Mouse (Mus musculus): ENCODE results near the gene Cwc27. TPM values are rescaled to one million over a fixed set of nuclear protein-coding genes. Genes with fewer than 3 reads are reported as not detected.

The Cwc27 gene
- polyA plus RNA-seq, 1 experiment = 4.4 TPM

GRCm38 (mm10) chr13:104615111-104615510, 201.8 kb downstream of the Cwc27 start:
- Histone ChIP-seq H3K4me1 (ENCODE audit: control insufficient read depth, insufficient read depth, low read length) (peaks cover 11% of the 10 kb centered on the region), H3K27me3 (ENCODE audit: control insufficient read depth, insufficient read depth, low read length) (no peaks in the 10 kb centered on the region), H3K36me3 (ENCODE audit: control insufficient read depth, insufficient read depth, low read length) (no peaks in the 10 kb centered on the region), H3K4me3 (ENCODE audit: control insufficient read depth, low read depth, low read length) (no peak overlapping the region), H3K27ac (ENCODE audit: control insufficient read depth, insufficient read depth, low read depth, low read length) (no peak overlapping the region)
- no peak for TF ChIP-seq CTCF (IDR thresholded peaks at IDR 0.05; ENCODE audit: control insufficient read depth, insufficient read depth, insufficient replicate concordance, low read depth, low read length)
- no peak for TF ChIP-seq POLR2A (IDR thresholded peaks at IDR 0.05; ENCODE audit: control insufficient read depth, low read depth, low read length)

- Histone ChIP-seq H3K4me3 (ENCODE audit: control insufficient read depth, low read depth, low read length) (peak overlapping the region; percentile 89), H3K27ac (ENCODE audit: control insufficient read depth, insufficient read depth, low read depth, low read length) (peak overlapping the region; percentile 89), H3K36me3 (ENCODE audit: control insufficient read depth, insufficient read depth, low read length) (no peaks in the 10 kb centered on the region), H3K4me1 (ENCODE audit: control insufficient read depth, insufficient read depth, low read length) (peaks cover 21% of the 10 kb centered on the region), H3K27me3 (ENCODE audit: control insufficient read depth, insufficient read depth, low read length) (no peaks in the 10 kb centered on the region)
- TF ChIP-seq POLR2A (IDR thresholded peaks at IDR 0.05; ENCODE audit: control insufficient read depth, low read depth, low read length) (no peak), CTCF (IDR thresholded peaks at IDR 0.05; ENCODE audit: control insufficient read depth, insufficient read depth, insufficient replicate concordance, low read depth, low read length) (no peak)
These were observed 205.6 kb downstream of the Cwc27 start for GRCm38 (mm10) chr13:104611296-104611695.

- Histone ChIP-seq H3K27ac (ENCODE audit: control insufficient read depth, insufficient read depth, low read depth, low read length) (peak overlapping the region; percentile 89), H3K27me3 (ENCODE audit: control insufficient read depth, insufficient read depth, low read length) (no peaks in the 10 kb centered on the region), H3K36me3 (ENCODE audit: control insufficient read depth, insufficient read depth, low read length) (no peaks in the 10 kb centered on the region), H3K4me3 (ENCODE audit: control insufficient read depth, low read depth, low read length) (peak overlapping the region; percentile 89), H3K4me1 (ENCODE audit: control insufficient read depth, insufficient read depth, low read length) (peaks cover 18% of the 10 kb centered on the region)
- no peak for TF ChIP-seq CTCF (IDR thresholded peaks at IDR 0.05; ENCODE audit: control insufficient read depth, insufficient read depth, insufficient replicate concordance, low read depth, low read length)
- TF ChIP-seq POLR2A (IDR thresholded peaks at IDR 0.05; ENCODE audit: control insufficient read depth, low read depth, low read length) = peak; percentile 93; the same call in 1 of the 2 replicates
These were observed 206.5 kb downstream of the Cwc27 start for GRCm38 (mm10) chr13:104610210-104611111.

- peak overlapping the region; percentile 57; the same call in 1 of the 2 replicates for H3K4me3 ChIP-seq (ENCODE audit: control insufficient read depth, low read depth, low read length)
- H3K4me1 ChIP-seq (ENCODE audit: control insufficient read depth, insufficient read depth, low read length) = peaks cover 18% of the 10 kb centered on the region
- H3K27me3 ChIP-seq (ENCODE audit: control insufficient read depth, insufficient read depth, low read length) = no peaks in the 10 kb centered on the region
- no peaks in the 10 kb centered on the region for H3K36me3 ChIP-seq (ENCODE audit: control insufficient read depth, insufficient read depth, low read length)
- TF ChIP-seq POLR2A (IDR thresholded peaks at IDR 0.05; ENCODE audit: control insufficient read depth, low read depth, low read length) (no peak), CTCF (IDR thresholded peaks at IDR 0.05; ENCODE audit: control insufficient read depth, insufficient read depth, insufficient replicate concordance, low read depth, low read length) (no peak)
- H3K27ac ChIP-seq (ENCODE audit: control insufficient read depth, insufficient read depth, low read depth, low read length) = no peak overlapping the region
These were observed 208.4 kb downstream of the Cwc27 start for GRCm38 (mm10) chr13:104608516-104608915.

GRCm38 (mm10) chr13:104606786-104607580, 210.0 kb downstream of the Cwc27 start:
- Histone ChIP-seq H3K27me3 (ENCODE audit: control insufficient read depth, insufficient read depth, low read length) (no peaks in the 10 kb centered on the region), H3K36me3 (ENCODE audit: control insufficient read depth, insufficient read depth, low read length) (no peaks in the 10 kb centered on the region), H3K4me1 (ENCODE audit: control insufficient read depth, insufficient read depth, low read length) (peaks cover 18% of the 10 kb centered on the region), H3K4me3 (ENCODE audit: control insufficient read depth, low read depth, low read length) (no peak overlapping the region), H3K27ac (ENCODE audit: control insufficient read depth, insufficient read depth, low read depth, low read length) (no peak overlapping the region)
- no peak for TF ChIP-seq CTCF (IDR thresholded peaks at IDR 0.05; ENCODE audit: control insufficient read depth, insufficient read depth, insufficient replicate concordance, low read depth, low read length)
- no peak for TF ChIP-seq POLR2A (IDR thresholded peaks at IDR 0.05; ENCODE audit: control insufficient read depth, low read depth, low read length)

- TF ChIP-seq POLR2A (IDR thresholded peaks at IDR 0.05; ENCODE audit: control insufficient read depth, low read depth, low read length) (no peak), CTCF (IDR thresholded peaks at IDR 0.05; ENCODE audit: control insufficient read depth, insufficient read depth, insufficient replicate concordance, low read depth, low read length) (no peak)
- Histone ChIP-seq H3K4me3 (ENCODE audit: control insufficient read depth, low read depth, low read length) (no peak overlapping the region), H3K27ac (ENCODE audit: control insufficient read depth, insufficient read depth, low read depth, low read length) (no peak overlapping the region), H3K36me3 (ENCODE audit: control insufficient read depth, insufficient read depth, low read length) (no peaks in the 10 kb centered on the region), H3K27me3 (ENCODE audit: control insufficient read depth, insufficient read depth, low read length) (no peaks in the 10 kb centered on the region), H3K4me1 (ENCODE audit: control insufficient read depth, insufficient read depth, low read length) (peaks cover 10% of the 10 kb centered on the region)
These were observed 211.8 kb downstream of the Cwc27 start for GRCm38 (mm10) chr13:104605111-104605510.

GRCm38 (mm10) chr13:104602197-104602596, 214.7 kb downstream of the Cwc27 start:
- H3K27me3 ChIP-seq (ENCODE audit: control insufficient read depth, insufficient read depth, low read length) = no peaks in the 10 kb centered on the region

More at GRCm38 (mm10) chr13:104602197-104602596, 214.7 kb downstream of the Cwc27 start:
- Histone ChIP-seq H3K4me3 (ENCODE audit: control insufficient read depth, low read depth, low read length) (no peak overlapping the region), H3K4me1 (ENCODE audit: control insufficient read depth, insufficient read depth, low read length) (peaks cover 5% of the 10 kb centered on the region), H3K36me3 (ENCODE audit: control insufficient read depth, insufficient read depth, low read length) (no peaks in the 10 kb centered on the region), H3K27ac (ENCODE audit: control insufficient read depth, insufficient read depth, low read depth, low read length) (no peak overlapping the region)
- TF ChIP-seq POLR2A (IDR thresholded peaks at IDR 0.05; ENCODE audit: control insufficient read depth, low read depth, low read length) (no peak), CTCF (IDR thresholded peaks at IDR 0.05; ENCODE audit: control insufficient read depth, insufficient read depth, insufficient replicate concordance, low read depth, low read length) (no peak)
